Mouse (Mus musculus): Measurements from ENCODE around the gene Rplp2.
A peak's percentile ranks its signal among the peaks of the same experiment; 100 is the strongest.

The Rplp2 gene

GRCm38 (mm10) chr7:141481498-141482401 lies 34.6 kb downstream of the Rplp2 start:
- peak; percentile 74 for DNase-seq (ENCODE audit: inconsistent ontology term)

- peak; percentile 18 for DNase-seq (ENCODE audit: inconsistent ontology term)
These were observed 35.4 kb downstream of the Rplp2 start for GRCm38 (mm10) chr7:141482531-141483024.

GRCm38 (mm10) chr7:141483114-141483653 lies 36.0 kb downstream of the Rplp2 start:
- no peak for DNase-seq (ENCODE audit: inconsistent ontology term)

GRCm38 (mm10) chr7:141484186-141485120 lies 37.3 kb downstream of the Rplp2 start:
- no peak for DNase-seq (ENCODE audit: inconsistent ontology term)

- DNase-seq (ENCODE audit: inconsistent ontology term) = no peak
These were observed 38.0 kb downstream of the Rplp2 start for GRCm38 (mm10) chr7:141485186-141485585.

- DNase-seq (ENCODE audit: inconsistent ontology term) = no peak
These were observed 38.4 kb downstream of the Rplp2 start for GRCm38 (mm10) chr7:141485606-141486005.

- peak; percentile 39 for DNase-seq (ENCODE audit: inconsistent ontology term)
These were observed 39.1 kb downstream of the Rplp2 start for GRCm38 (mm10) chr7:141486239-141486638.

- no peak for DNase-seq (ENCODE audit: inconsistent ontology term)
These were observed 40.0 kb downstream of the Rplp2 start for GRCm38 (mm10) chr7:141487141-141487540.

GRCm38 (mm10) chr7:141491151-141491550 lies 44.0 kb downstream of the Rplp2 start:
- no peak for DNase-seq (ENCODE audit: inconsistent ontology term)

- no peak for DNase-seq (ENCODE audit: inconsistent ontology term)
These were observed 45.6 kb downstream of the Rplp2 start for GRCm38 (mm10) chr7:141492738-141493137.

GRCm38 (mm10) chr7:141493729-141494128 lies 46.6 kb downstream of the Rplp2 start:
- no peak for DNase-seq (ENCODE audit: inconsistent ontology term)

- no peak for DNase-seq (ENCODE audit: inconsistent ontology term)
These were observed 48.2 kb downstream of the Rplp2 start for GRCm38 (mm10) chr7:141495379-141495778.

- DNase-seq (ENCODE audit: inconsistent ontology term) = no peak
These were observed 48.8 kb downstream of the Rplp2 start for GRCm38 (mm10) chr7:141495940-141496339.

GRCm38 (mm10) chr7:141497600-141497999 lies 50.4 kb downstream of the Rplp2 start:
- DNase-seq (ENCODE audit: inconsistent ontology term) = no peak

Data from Muller cell, postnatal 12 days (primary cell).